Mouse (Mus musculus) limb, embryonic 14.5 days (tissue): ENCODE data around the gene Memo1. TPM values are rescaled to one million over a fixed set of nuclear protein-coding genes. Genes with fewer than 3 reads are reported as not detected.

Source experiments
- ATAC-seq: fragments of 200-750 bp; cut with Nextera tagmentation; 2 replicates; pipeline ENCODE4 v1.8.0; 2017; ENCODE audit warnings: low read depth, moderate number of reproducible peaks, moderate TSS enrichment; ENCODE audit not compliant: low FRiP score
- DNase-seq: peaks from one replicate; pipeline ENCODE4 v3.0.0-alpha.2; 2015; ENCODE audit warnings: low spot score
- H3K27ac ChIP-seq: fragments of 300-500 bp; sonication (generic); replicated peaks from 2 replicates; pipeline ENCODE4 v1.5.1; 2014; ENCODE audit warnings: low read depth, mild to moderate bottlenecking, low read length, moderate library complexity, mixed read lengths
- H3K27me3 ChIP-seq: fragments of 300-500 bp; sonication (generic); 2 replicates; pipeline ENCODE4 v1.6.1; 2014; ENCODE audit warnings: low read length, mixed read lengths; ENCODE audit not compliant: control insufficient read depth, insufficient read depth
- H3K36me3 ChIP-seq: fragments of 300-500 bp; sonication (generic); 2 replicates; pipeline ENCODE4 v1.6.1; 2014; ENCODE audit warnings: mild to moderate bottlenecking, low read length, moderate library complexity, mixed read lengths; ENCODE audit not compliant: control insufficient read depth, insufficient read depth
- H3K4me1 ChIP-seq: fragments of 300-500 bp; sonication (generic); 2 replicates; pipeline ENCODE4 v1.6.1; 2014; ENCODE audit warnings: antibody characterized with exemption, low read length, mixed read lengths; ENCODE audit not compliant: control insufficient read depth, insufficient read depth
- H3K4me2 ChIP-seq: fragments of 300-500 bp; sonication (generic); replicated peaks from 2 replicates; pipeline ENCODE4 v1.6.1; 2014; ENCODE audit warnings: low read depth, mild to moderate bottlenecking, low read length, moderate library complexity; ENCODE audit not compliant: severe bottlenecking
- H3K4me3 ChIP-seq: fragments of 300-500 bp; sonication (generic); replicated peaks from 2 replicates; pipeline ENCODE4 v1.5.1; 2014; ENCODE audit warnings: low read length
- H3K9ac ChIP-seq: fragments of 300-500 bp; sonication (generic); 2 replicates; pipeline ENCODE4 v1.6.1; 2014; ENCODE audit warnings: mild to moderate bottlenecking, low read depth, low read length, moderate library complexity; ENCODE audit not compliant: severe bottlenecking
- H3K9me3 ChIP-seq: fragments of 300-500 bp; sonication (generic); 2 replicates; pipeline ENCODE4 v1.6.1; 2016; ENCODE audit warnings: low read length; ENCODE audit not compliant: control insufficient read depth
- POLR2A ChIP-seq: fragments of 200-500 bp; IDR thresholded peaks from 2 replicates; pipeline ENCODE4 v1.8.0; 2012; ENCODE audit warnings: inconsistent platforms, mild to moderate bottlenecking, moderate library complexity, borderline replicate concordance; ENCODE audit not compliant: insufficient read depth, insufficient read length; ENCODE audit errors: extremely low read depth
- WGBS: fragments of 180-500 bp; shearing (Covaris S2); extraction: QIAGEN DNeasy Blood & Tissue Kit; methylation state at CpG from one replicate; pipeline ENCODE4 v1.1.7; 2014; 5-methylcytosine and 5-hydroxymethylcytosine counted together
- polyA plus RNA-seq, 2 experiments: library from polyadenylated mRNA; depleted of rRNA in 1 of 2; stranded (reverse) in 1 of 2; unstranded in 1 of 2; fragments of >200 nt; fragmentation: Nextera tagmentation in 1 of 2; extraction: Ambion mirVana in 1 of 2; gene quantifications; 2 replicates each; pipeline versions ENCODE4 v1.2.1 to v1.2.3; 2012 to 2014

The Memo1 gene
- polyA plus RNA-seq, 2 experiments, result 75.0 to 98.9 TPM

DNA sequence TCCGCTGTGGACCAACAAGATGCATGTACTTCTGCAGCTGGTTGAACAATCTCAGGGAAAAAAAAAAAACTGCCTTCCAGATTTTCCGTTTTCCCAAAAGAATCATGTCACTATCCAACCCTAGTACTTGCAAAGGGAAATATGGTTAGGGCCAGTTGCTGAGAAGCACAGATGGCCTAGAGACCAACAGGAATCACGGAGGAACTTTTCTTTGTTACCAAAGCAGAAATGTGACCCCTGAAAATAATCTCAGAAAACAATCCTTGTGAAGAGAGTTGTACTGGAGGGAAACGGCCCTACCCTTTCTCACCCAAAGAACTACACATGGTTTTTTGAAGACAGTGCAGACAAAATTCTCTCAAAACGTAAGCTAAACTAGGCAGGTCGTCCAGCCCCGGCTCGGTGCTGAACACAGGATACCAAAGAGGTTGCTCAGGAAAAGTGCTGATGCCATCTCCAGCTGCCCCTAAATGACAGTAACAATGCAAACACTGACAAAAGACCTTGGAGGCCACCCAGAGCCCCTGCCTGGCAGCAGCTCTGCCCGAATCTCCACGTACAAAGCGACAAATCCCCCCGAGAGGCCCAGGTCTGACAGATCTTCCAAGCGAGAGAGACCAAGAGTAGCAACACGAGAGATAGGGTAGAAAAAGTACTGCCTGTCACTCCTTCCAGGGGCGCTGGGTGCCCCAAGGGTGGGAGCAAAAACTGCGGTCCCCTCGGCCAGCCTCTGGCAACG, 1.5 kb downstream of the Memo1 start:
- TF ChIP-seq POLR2A, result no peak

DNA sequence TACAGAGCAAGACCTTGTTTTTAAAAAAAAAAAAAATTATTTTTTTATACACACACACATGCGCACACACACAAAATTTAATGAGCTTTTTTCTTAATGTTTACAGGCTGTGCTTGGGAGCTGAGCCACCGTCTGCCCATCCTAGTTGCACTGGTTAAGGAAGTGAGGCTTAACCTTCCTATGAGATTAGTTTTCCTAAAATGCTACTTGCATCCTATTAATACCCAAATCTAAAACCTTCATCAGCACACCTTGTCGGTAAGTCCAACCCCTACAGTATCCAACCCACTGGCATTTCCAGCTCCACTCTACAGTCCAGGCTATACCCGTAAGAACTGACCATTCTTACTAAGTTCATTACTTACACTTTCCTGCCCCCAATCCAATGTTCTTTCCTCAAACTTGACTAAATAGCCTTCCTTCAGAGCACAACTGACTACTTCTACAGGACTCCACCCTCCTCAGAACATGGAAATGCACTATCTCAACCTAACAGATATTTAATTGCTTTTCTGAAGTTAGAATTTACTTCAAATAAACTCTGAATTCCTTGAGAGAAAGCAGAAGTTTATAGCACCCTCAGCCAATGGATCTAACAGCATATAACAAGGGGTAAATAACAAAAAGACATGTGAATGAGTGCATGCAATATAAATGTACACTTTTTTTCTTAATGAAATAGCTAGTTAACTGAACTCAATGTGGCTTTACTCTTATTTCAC, 3.5 kb downstream of the Memo1 start:
- no peak overlapping the region for H3K27ac ChIP-seq
- H3K4me1 ChIP-seq, result peaks cover 18% of the 10 kb centered on the region
- H3K36me3 ChIP-seq, result 0 out of 2 replicates have a peak, but pooled peaks cover 3% of the 10 kb centered on the region
- H3K9me3 ChIP-seq, result no peaks in the 10 kb centered on the region
- H3K27me3 ChIP-seq, result no peaks in the 10 kb centered on the region
- no peak for DNase-seq
- no peak overlapping the region for H3K9ac ChIP-seq
- no peak overlapping the region for H3K4me3 ChIP-seq
- no peak for ATAC-seq
- H3K4me2 ChIP-seq, result no peak overlapping the region
- WGBS, result 70% methylated on average over 4 of the region's 4 CpGs
- no peak for TF ChIP-seq POLR2A

More for the DNA sequence above, 1.5 kb downstream of the Memo1 start:
- Histone ChIP-seq H3K36me3 (peaks cover 7% of the 10 kb centered on the region), H3K4me1 (peaks cover 18% of the 10 kb centered on the region), H3K27me3 (no peaks in the 10 kb centered on the region), H3K4me3 (peak overlapping the region; percentile 85), H3K27ac (peak overlapping the region; percentile 98), H3K9ac (peak overlapping the region; percentile 90), H3K4me2 (peak overlapping the region; percentile 82), H3K9me3 (no peaks in the 10 kb centered on the region)
- 2% methylated on average over 18 of the region's 18 CpGs for WGBS
- no peak for ATAC-seq
- DNase-seq, result peak; percentile 15

DNA sequence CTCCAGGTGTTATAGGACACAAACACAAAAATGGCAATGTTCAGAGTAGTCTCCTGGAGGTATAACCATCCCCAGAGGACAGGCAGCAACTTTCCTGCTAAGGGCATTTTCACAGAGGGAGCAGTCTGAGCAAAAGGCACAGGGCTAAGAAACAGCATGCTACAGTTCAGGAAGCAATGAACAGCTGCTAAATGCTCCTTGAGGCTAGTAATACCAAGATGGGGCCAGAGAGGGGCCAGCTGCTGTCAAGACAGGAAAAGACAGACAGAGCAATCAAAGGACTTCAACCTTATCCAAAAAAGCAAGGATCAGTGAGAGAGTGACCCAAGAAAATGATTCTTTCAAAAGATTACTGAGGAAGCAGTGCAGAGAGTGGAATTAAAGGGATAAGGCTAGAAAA, 4.5 kb downstream of the Memo1 start:
- Histone ChIP-seq H3K4me1 (peaks cover 18% of the 10 kb centered on the region), H3K9me3 (no peaks in the 10 kb centered on the region), H3K4me3 (no peak overlapping the region), H3K9ac (no peak overlapping the region), H3K27me3 (no peaks in the 10 kb centered on the region), H3K27ac (no peak overlapping the region), H3K36me3 (0 out of 2 replicates have a peak, but pooled peaks cover 3% of the 10 kb centered on the region), H3K4me2 (no peak overlapping the region)
- DNase-seq, result no peak
- TF ChIP-seq POLR2A, result no peak
- no peak for ATAC-seq

DNA sequence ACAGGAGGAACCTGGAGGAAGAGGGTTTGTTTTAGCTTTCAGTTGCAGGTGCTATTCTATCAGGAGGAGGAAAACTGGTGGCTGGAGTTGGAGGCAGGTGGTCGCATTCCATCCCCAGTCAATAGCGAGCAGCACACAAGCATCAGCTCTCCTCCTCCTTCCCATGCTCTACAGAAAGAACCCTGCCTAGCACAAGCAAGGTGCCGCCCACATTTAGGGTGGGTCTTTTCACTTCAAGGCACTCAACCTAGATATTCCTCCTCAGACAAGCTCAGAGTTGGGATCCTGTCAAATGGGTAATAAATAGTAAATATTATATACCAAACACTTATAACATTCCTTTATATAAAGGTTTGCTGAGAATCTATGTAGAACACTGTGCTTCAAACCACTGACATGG, 5.1 kb downstream of the Memo1 start:
- peaks cover 18% of the 10 kb centered on the region for H3K4me1 ChIP-seq
- H3K4me2 ChIP-seq, result no peak overlapping the region
- 82% methylated on average over 3 of the region's 3 CpGs for WGBS
- no peak overlapping the region for H3K27ac ChIP-seq
- H3K9ac ChIP-seq, result no peak overlapping the region
- DNase-seq (no peak), ATAC-seq (no peak)
- no peaks in the 10 kb centered on the region for H3K27me3 ChIP-seq
- H3K36me3 ChIP-seq, result 0 out of 2 replicates have a peak, but pooled peaks cover 3% of the 10 kb centered on the region
- no peaks in the 10 kb centered on the region for H3K9me3 ChIP-seq
- H3K4me3 ChIP-seq, result no peak overlapping the region
- no peak for TF ChIP-seq POLR2A

DNA sequence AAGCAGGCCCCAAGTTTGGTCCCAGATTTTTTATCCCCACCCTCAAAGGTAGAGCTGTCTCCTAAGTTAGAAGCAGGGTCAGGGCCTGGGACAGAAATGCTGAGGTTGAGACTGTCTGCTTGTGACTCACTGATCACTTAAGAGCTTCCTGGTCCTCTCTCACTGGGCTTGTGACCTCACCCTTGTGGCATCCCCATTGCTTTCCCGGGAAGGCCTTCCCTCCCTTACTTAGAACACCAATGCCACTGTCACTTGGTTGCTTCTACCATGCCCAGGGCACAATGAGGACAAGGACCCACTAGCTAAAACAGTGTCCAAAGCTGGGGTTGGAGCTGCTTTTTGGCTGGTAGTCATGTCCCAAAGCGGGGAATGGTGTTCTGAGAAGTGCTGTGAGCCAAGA, 6.7 kb downstream of the Memo1 start:
- TF ChIP-seq POLR2A, result no peak
- Histone ChIP-seq H3K9ac (no peak overlapping the region), H3K4me1 (peaks cover 17% of the 10 kb centered on the region), H3K27ac (no peak overlapping the region), H3K27me3 (no peaks in the 10 kb centered on the region), H3K9me3 (no peaks in the 10 kb centered on the region), H3K4me3 (no peak overlapping the region), H3K36me3 (0 out of 2 replicates have a peak, but pooled peaks cover 3% of the 10 kb centered on the region), H3K4me2 (no peak overlapping the region)
- DNase-seq (no peak), ATAC-seq (no peak)
- WGBS, result 94% methylated on average over 2 of the region's 2 CpGs
